Mouse (Mus musculus) inflammation-experienced regulatory T-cells, adult 6 months (primary cell): ENCODE data around the gene Ppp1r15a. TPM values are rescaled to one million over a fixed set of nuclear protein-coding genes. Genes with fewer than 3 reads are reported as not detected.

ENCODE experiments used
- ATAC-seq: one replicate; pipeline ENCODE4 v1.8.0; 2017
- polyA plus RNA-seq, 3 experiments: library from polyadenylated mRNA; unstranded; fragments of 100-300 nt; shearing (Covaris generic); gene quantifications; one replicate each; pipeline ENCODE4 v1.2.1; 2017

The Ppp1r15a gene
- 10 to 100 TPM; 30.4 to 76.6 (median 56.4) TPM for polyA plus RNA-seq

DNA sequence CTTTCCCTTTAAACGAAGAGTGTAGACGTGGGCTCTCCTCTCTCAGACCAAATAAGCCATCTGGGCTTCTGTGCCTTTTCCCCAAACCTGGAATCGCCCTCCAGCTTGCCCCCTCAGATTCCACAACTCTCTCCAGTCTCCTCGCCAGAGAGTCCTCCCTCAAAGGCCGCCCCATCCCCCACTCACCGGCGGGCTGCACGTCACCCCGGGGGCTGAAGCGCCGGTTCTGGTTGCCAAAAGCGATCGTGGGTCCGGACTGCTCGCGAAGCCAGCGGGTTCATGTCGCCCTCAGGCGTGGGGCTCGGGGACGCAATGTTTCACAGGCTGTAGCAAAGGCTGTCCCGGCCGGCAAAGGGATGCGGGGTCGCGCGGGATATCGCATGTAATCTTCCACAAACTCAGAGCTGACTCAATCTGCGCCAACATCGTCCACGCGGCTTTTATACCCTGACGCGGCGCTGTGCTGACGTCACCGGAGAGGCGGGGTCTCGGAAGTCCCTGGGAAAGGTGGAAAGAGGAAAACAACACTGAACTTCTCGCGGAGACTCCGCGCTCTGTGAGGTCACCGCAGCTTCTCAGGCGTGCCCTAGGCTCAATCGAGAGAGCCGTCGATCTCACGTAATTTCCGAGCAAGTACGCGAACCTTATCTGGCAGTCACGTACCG, at the start of gene Ppp1r15a, which contains the start of gene Plekha4:
Gene Ppp1r15a, minus strand, starts transcription at position 460 of the 665 bp plus-strand sequence.
Gene Plekha4, plus strand, starts transcription at position 522 of the 665 bp plus-strand sequence.
- peak; percentile 81 for ATAC-seq

DNA sequence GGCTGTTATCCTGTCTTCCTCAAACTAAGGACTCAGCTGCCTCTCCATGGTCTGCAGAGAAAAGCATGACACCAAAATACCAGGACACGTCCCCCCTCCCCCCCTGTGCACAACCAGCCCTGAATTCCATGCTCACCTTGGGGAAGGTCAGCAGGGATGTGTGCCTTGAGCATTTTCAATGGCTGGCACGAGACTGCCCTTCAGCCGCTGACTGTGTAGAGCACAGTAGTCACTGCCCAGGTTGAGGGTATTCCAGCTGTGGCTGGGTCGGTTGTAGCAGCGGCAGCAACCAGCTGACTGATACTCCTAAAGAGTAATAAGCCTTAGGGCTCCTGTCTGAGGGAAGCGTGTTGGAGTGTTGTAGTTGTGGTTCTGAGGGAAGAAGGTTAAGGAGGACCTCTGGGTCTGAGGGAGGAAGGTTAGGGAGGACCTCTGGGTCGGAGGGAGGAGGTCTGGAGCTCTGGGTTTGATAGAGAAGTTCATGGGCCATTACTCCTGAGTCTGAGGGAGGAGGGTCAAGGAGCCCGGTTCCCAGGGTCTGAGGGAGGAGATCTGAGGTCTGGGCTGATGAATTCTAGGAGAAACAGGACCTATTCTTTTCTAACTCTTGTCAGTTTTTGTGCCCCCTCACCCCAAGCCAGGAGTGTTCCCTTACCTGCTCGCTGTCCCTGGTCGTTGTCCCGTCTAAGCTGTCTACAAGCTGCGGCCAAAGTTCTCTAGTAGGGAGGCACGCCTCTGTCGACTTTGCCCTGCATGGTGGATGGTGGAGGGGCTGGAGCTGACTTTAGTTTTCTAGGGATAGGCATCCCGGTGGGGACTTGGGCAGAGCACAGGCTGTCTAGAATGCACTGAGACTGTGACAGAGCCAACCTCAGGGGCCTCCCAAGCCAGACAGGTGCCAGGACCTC, 48.7 kb upstream of the Ppp1r15a start:
- ATAC-seq, result no peak

DNA sequence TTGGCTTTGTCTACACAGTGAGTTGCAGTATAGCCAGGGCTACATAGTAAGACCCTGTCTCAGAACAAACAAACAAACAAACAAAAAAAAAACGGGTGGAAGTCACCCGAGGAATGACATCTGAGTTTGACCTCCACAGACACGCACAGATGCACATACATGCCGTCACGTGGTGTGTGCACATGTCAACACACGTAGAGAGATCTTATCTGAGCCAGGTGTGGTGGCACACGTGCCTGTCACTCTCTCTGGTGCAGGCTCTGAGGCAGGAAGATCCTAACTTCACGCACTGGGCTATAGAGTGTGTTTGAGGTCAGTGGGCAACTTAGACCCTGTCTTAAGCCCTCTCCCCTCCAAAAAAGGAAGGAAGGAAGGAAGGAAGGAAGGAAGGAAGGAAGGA, 47.9 kb upstream of the Ppp1r15a start:
- ATAC-seq, result no peak

DNA sequence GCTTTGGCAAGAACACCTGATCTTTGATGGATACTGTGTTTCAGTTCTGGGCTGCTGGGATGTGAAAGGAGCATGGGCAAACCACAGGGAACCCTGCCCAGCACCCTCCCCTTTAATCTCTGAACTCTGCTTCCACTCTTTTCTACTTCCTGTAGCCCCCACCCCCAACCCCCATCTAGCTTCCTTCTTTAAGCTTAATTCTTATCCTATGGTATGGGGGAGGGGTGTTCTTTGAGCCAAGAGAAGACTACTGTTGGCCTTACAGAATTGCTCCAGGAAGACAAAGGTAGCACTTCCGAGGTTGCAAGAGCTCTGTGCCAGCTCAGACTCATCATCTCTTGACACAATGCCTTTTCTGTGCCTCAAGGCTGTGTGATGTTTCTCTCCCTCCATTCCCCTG, 45.9 kb upstream of the Ppp1r15a start:
- ATAC-seq, result no peak

DNA sequence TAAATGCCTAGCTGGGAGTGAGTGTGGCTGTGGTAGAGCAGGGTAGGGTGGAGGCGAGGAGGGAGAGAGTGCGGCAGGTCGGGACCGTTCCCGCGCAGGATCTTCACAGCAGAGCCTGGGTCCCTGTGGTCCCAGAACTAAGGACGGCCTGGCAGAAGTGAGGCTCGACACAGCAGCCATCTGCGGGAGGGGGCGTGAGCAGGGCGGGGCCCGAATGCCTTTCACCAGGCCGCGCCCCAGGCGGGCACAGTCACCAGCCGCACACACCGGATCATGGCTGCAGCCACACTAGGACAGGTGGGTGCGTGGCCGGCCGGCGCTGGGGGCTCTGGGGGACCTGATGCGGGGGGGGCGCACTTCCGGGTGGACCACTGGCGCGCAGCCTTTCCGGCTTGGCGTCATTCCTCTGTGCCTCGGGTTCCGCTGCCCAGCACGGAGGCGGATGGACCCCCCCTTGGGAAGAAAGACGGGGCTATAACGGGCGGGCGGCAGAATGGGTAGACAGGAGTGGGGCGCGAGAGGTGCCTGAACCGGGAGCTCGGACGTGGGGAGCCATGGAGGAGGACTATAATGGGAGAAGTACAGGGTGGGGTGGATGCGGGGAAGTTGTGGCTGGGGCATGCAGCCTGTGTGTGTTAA, 44.2 kb upstream of the Ppp1r15a start, which contains the start of gene Bcat2:
Gene Bcat2, plus strand, starts transcription at position 51 of the 639 bp plus-strand sequence.
- ATAC-seq, result peak; percentile 67

DNA sequence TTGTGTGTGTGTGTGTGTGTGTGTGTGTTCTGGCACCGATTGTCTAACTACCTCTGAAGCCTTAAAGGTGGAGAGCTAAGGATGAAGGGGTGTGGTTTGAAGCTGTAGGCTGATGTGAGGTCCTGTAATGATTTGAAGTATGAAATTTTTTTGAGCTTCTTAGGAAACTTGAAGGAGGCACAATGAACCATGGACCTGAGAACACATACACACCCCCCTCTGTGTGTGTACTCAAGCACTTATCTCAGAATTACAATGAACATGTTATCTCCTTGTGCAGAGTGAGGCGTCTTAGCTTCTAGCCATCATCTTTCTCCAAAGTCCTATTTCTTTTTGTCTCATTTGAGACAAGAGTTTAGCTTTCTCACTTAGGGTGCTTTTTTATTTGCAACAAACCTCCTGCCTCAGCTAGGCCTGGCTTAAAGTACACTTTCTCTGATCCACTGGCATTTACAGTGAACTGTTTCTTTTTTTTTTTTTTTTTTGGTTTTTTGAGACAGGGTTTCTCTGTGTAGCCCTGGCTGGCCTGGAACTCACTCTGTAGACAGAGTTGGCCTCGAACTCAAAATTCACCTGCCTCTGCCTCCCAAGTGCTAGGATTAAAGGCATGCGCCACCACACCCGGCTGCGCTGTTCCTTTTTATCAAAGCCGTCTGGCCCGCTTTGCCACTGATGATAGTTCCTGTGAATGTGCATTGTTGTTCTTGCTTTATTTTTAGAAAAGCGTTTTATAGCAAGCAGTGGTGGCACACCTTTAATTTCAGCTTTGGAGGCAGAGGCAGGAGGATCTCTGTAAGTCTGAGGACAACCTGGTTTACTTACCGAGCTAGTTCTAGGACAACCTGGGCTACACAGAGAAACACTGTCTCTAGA, 42.8 kb upstream of the Ppp1r15a start:
- no peak for ATAC-seq

DNA sequence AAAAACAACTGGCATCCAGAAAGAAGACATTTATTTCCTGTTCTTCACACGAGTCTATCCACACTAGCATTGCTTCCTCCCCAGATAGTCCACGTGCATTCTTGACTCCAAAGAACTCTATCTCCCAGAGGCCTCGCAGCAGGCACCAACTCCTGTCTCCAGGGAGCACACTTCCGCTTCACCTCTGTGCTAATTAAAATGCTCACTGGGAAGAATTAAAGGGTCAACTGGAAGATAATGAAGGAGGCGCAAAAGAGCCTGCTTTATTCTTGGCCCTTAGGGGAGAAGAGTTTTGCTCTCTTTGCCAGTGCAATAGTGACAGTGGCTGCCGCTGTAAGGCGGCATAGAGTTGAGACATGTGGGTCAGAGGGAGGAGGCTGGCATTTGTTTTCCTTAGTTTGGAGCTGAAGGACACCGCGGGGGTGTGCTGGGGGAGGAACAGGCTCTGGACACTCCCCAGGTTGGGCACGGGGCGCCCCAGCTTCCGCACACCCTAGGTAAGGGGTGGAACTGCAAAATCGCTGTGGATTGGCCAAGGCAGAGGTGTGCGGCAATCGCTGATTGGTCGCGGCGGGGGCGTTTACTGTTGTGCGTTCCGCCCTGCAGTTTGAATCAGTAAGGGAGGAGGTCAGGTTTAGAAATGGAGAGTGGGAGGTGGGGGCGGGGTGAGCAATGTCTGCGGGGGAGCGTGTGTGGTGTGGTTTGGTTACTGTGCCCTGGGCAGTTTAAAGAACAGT, 41.9 kb upstream of the Ppp1r15a start:
- ATAC-seq, result peak; percentile 96

DNA sequence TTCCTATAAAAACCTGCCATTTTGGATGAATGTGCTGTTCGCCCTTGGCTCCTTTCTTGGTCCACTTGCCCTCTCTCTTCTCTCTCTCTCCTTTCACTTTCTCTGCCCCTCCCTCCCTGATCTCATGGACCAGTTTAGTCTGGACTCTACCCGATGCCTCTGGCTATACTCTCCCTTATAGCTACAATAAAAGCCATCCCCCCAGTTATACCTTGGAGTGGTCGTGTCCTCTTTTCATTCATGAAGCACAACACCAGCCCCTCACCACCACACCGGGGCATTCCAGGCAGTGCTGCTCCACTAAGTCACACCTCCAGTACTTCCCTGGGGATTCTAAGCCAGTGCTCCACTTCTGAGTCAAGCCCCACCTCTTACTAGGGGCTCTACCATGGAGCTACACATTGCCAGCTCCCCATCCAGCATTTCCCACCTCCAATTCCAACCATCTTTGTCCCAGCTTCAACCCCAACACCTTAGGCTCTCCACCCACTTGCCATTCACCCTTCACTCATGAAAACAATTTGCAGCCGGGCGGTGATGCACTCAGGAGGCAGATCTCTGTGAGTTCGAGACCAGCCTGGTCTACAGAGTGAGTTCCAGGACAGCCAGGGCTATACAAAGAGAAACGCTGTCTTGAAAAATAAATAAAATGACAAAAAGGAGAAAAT, 41.2 kb upstream of the Ppp1r15a start:
- no peak for ATAC-seq

DNA sequence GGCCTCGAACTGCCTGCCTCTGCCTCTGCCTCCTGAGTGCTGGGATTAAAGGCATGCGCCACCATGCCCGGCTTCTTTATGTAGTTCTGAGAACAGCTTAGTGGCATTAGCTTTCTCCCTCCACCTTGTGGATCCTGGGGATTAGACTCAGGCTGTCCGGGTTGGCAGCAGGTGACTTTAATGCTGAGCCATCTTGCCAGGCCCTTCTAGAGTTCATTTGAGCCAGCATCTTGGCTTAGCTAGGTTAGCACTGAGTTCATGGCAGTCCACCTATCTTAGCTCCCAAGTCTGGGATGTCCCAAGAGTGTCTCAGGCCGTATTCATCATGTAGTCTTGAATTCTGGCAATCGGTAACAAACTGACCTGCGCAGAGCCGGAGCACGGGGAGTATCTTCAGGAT, 39.4 kb upstream of the Ppp1r15a start:
- ATAC-seq, result no peak

DNA sequence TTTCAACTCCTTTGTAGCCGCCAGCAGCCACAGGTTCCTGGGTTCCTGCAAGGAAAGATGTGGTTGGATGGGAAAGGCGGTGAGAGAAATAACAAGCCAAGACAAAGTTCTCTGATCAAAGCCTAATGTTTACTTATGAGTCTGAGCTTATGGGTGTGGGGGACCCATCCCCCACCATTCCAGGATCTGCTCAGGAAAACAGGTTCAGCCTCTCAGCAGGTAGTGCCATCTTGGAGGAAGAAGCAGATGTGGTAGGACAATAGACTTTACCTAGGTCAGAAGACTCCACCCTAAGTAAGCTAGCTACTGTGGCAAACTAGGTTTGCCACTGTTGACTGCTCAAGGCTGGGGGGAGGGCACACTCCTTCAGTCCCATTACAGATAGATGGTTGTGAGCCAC, 38.7 kb upstream of the Ppp1r15a start:
- ATAC-seq, result no peak

DNA sequence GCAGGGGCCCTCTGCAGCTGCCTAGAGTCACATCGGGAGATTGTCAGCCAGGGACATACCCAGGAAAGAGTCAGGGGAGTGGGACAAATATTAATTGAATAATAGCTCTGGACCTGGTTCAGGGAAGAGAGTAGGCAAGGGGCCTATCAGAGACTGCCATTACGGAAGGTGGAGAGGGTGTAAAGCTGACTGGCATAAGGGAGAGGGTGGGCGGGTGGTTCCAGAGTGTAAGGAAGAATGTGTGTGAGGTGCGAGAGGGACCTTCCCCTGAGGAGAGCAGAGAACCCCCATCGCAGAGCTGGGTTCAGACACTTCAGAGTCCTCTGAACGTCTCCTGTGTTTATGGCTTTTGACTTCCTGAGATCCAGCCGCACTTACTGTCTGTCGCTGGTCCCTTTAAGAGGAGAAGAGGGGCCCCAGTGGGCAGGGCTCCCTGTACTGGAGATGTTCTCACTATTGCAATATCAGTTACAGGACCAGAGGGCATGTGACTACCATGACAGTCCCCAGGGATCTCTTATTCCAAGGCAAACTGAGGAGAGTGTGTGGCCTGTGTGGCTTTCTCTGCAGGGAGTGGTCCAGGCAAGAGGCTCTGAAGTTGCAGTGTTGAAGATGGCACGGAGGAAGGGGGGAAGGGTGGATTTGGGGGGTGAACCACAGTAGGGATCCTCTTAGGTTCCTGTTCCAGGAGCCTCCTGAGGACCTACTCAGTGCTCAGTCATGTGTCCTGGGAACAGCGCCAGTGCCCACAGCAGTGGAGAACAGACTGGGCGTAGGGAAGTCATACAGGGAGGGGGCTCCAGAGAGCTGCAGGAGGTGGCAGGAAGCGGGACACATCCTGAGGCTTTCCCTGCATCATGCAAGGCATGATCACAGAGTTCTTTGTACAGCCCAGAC, 35.8 kb upstream of the Ppp1r15a start:
- no peak for ATAC-seq

DNA sequence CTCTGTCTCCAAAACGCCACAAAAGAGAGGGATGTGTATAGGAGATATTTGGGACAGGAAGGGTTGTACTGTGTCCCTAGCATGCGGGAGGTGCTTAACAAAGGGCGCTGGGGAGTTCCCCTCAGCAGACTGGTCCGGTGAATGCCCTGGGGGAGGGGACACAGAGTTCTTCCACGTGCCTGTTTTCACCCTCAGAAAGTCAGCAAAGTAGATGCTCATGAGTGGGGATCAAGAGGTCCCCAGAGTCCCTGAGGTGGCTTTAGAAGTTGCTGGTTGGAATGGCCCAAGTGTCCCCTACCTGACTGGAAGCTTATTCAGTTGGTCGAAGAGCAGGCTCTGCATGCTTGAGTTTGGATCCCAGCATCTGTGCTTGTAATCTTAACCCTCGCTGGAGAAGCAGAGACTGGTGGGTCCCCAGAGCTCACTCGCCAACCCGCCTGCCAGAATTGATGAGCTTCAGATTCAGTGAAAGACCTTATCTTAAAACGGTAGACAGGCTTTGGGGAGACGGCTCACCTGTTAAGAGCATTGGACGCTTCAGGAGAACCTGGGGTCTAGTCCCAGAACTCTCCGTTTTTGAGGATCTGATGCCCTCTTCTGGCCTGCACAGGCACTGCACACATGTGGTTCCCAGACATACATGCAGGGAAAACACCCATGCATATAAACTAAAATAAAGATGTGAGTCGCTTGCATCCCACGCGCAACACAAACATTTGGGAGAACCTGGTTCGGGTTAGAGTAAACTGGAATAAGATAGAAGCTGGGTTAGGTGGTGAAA, 35.0 kb upstream of the Ppp1r15a start:
- ATAC-seq, result peak; percentile 89

DNA sequence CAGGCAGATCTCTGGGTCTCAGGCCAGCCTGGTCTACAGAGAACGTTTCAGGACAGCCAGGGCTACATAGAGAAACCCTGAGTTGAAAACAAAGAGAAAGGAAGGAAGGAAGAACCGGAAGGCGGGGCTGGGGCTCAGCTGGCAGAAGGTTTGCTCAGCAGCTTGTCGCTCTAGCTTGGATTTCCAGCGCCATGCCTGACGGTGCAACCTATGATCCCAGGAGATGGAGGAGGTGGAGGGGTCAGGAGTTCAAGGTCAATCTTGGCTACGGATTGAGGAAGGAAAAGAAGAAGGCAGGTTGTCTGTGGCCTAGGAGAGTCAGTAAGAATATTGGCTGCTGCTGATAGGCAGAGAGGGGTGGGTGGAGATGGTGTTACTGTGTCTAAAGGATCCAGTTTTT, 34.2 kb upstream of the Ppp1r15a start:
- ATAC-seq, result no peak

DNA sequence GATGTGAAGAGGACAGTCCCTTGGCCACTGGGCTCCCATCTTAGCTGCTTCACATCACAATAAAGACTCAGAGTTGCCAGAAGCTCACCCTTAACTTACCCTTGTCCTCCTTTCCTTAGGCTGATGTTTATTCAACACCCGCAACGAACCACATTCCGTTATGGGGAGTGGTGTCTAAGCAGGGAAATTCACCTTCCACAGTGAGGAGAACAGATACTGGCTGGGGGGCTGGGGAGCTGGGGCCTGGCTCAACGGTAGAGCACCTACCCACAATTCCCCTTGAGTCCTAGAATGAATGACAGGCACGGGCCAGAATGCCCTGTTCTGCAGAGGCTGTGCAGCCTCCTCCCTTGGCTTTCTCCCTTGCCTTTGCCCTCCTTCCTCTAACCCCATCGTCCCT, 32.8 kb upstream of the Ppp1r15a start:
- no peak for ATAC-seq

DNA sequence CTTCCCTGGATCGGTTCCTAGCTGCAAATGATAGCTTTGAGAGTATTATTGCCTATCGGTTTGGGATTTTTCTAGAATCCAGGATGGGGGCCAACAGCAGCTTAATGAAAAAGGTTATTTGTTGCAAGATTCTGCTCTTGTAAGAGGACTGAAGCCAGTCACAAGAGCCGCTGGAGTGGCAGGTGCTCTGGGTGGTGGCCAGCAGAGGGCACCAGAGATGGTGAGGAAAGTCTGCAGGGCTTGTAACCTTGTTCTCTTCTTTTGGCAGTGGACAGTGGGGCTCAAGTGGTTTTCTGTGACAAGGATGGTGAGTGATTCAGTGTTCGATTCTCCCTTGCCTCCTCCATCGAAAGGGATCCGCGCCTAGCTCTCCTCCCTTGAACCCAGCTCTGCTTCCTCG, 29.7 kb upstream of the Ppp1r15a start:
- ATAC-seq, result peak; percentile 43

DNA sequence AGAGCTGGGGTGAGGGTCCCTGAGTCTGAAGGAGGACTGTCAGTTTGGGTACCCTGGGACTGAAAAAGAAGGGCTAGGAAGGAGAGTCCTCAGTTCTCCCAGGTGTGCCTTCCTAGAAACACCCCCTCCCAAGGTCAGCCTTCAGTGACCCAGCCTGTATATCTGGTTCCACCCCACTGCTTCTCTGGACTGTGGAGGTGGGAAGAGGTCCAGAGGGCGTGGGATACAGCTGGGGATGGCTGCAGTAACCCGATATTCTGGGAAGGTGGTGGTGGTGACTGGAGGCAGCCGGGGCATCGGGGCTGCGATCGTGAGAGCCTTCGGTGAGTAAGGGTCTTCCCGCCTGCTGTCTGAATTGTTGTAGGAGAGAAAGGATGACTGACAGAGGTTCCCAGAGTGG, 28.7 kb upstream of the Ppp1r15a start, which contains the start of gene Hsd17b14:
Gene Hsd17b14, plus strand, starts transcription at position 150 of the 400 bp plus-strand sequence.
- ATAC-seq, result no peak

DNA sequence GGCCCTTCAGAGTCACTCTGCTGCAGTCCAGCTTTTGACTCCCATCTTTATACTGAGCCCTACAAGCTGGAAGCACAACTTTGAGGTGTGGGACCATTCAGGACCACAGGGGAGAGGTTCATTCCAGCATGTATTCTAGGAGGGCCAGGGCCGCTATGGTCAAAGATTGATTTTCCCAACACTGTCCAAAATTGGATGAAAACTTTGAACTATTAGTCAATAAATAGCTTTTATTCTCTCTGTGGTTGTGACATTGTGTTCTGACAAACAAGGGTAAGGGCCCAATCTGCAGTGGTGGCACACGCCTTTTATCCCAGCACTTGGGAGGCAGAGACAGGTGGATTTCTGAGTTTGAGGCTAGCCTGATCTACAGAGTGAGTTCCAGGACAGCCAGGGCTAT, 27.9 kb upstream of the Ppp1r15a start:
- no peak for ATAC-seq

DNA sequence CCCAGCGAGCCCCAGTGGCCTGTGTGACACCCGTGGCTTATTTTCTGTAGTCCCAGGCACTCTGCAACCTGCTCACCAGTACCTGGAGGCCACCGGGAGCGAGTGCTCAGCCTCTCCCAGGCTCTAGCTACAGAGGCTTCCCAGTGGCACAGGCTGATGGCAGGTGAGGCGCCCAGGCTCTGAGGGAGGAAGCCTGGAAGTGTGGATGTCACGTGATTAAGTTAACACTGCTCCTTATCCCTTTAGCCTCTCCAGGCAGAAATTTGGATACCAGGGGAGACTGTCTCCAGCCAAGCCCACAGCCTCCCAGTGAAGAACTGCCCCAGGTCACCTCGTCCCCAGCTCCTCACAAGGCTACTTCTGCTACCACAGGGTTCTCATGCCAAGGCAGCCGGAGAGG, 27.5 kb upstream of the Ppp1r15a start:
- ATAC-seq, result no peak

DNA sequence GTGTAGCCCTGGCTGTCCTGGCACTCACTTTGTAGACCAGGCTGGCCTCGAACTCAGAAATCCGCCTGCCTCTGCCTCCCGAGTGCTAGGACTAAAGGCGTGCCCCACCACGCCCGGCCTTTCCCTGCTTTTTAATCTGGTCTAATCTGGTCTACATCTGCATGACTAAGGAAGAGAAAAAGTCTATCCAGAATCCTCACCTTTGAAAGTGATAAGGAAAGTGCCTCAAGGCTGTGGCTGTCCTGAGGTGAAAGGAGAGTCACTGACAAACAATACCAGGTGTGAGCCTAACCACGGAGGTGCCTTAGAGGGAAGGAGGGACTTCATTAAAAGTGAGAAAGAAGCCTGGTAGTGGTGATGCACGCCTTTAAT, 25.4 kb upstream of the Ppp1r15a start:
- ATAC-seq, result no peak
